Mouse (Mus musculus) cerebellum, adult 11 months (tissue): ENCODE results near the gene Olfr1223.
"Not testable (repeated sequence)": the region's sequence is repeated elsewhere in the genome, so short reads cannot be mapped to it uniquely, and the experiment has no call there.

Source experiments
- DNase-seq: peaks from one replicate; pipeline ENCODE4 v3.0.0; 2022

The Olfr1223 gene

GRCm38 (mm10) chr2:89151460-89151859 is at the start of gene Olfr1223:
TSS of gene Olfr1223 (minus strand) at chr2:89151560.
- DNase-seq, result no peak

GRCm38 (mm10) chr2:89199948-89200347 is 48.6 kb upstream of the Olfr1223 start, which contains the start of gene Olfr1226:
TSS of gene Olfr1226 (minus strand) at chr2:89200048.
- no peak for DNase-seq

GRCm38 (mm10) chr2:89196325-89196982 is 45.1 kb upstream of the Olfr1223 start:
- no peak for DNase-seq

GRCm38 (mm10) chr2:89174569-89174968 is 23.2 kb upstream of the Olfr1223 start, which contains the start of gene Olfr1225:
TSS of gene Olfr1225 (minus strand) at chr2:89174669.
- DNase-seq, result no peak

- not testable (repeated sequence) for DNase-seq
Observed at GRCm38 (mm10) chr2:89164711-89165110, 13.4 kb upstream of the Olfr1223 start.

GRCm38 (mm10) chr2:89163991-89164390 is 12.6 kb upstream of the Olfr1223 start, which contains the start of gene Olfr1224-ps1:
TSS of gene Olfr1224-ps1 (minus strand) at chr2:89164091.
- DNase-seq, result not testable (repeated sequence)

GRCm38 (mm10) chr2:89132954-89133353 is 18.4 kb downstream of the Olfr1223 start, which contains the start of gene Olfr1222:
TSS of gene Olfr1222 (minus strand) at chr2:89133054.
- DNase-seq, result no peak

- no peak for DNase-seq
Observed at GRCm38 (mm10) chr2:89117183-89117582, 34.2 kb downstream of the Olfr1223 start, which contains the start of gene Olfr1221. TSS of gene Olfr1221 (minus strand) at chr2:89117283.

GRCm38 (mm10) chr2:89106735-89107134 is 44.6 kb downstream of the Olfr1223 start, which contains the start of gene Olfr1220:
TSS of gene Olfr1220 (minus strand) at chr2:89106835.
- no peak for DNase-seq

- no peak for DNase-seq
Observed at GRCm38 (mm10) chr2:89105651-89106050, 45.7 kb downstream of the Olfr1223 start.

- DNase-seq, result no peak
Observed at GRCm38 (mm10) chr2:89093848-89094247, 57.5 kb downstream of the Olfr1223 start.
